Mouse (Mus musculus): ENCODE data around the gene Begain.

DNA sequence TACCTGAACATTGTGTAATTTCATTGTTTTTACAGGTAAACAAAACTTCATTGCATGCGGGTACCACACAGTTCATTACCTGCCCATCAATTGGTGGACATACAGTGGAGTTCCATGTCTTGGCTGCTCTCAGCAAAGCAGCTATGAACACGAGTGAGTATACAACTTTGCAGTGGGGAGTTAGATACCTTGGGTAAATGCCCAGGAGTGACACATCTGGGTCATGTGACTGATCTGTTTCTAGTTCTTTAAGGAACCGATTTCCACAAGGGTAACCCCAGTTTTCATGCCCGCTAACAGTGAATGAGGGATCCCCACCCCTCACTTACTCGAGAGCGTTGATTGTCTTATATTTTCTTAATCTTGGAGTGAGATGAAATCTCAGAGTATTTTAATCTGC is 9.0 kb upstream of the Begain start:
- TF ChIP-seq CTCF (IDR thresholded peaks at IDR 0.05; ENCODE audit: borderline replicate concordance, insufficient read depth, low read depth, low read length) (no peak), POLR2A (IDR thresholded peaks at IDR 0.05; ENCODE audit: borderline replicate concordance, insufficient read depth, low read length) (no peak)

Measured in cerebellum, adult 2 months (tissue).